Mouse (Mus musculus) hindbrain, embryonic 11.5 days (tissue): ENCODE data around the gene Vstm2b. TPM values are rescaled to one million over a fixed set of nuclear protein-coding genes. Genes with fewer than 3 reads are reported as not detected.

ENCODE experiments used
- ATAC-seq: fragments of 200-750 bp; cut with Nextera tagmentation; 2 replicates; pipeline ENCODE4 v1.8.0; 2017; ENCODE audit warnings: mild to moderate bottlenecking, moderate TSS enrichment, moderate library complexity; ENCODE audit not compliant: low FRiP score
- DNase-seq: peaks from one replicate; pipeline ENCODE4 v3.0.0-alpha.2; 2015; ENCODE audit warnings: low spot score
- H3K27ac ChIP-seq: fragments of 300-500 bp; sonication (generic); 2 replicates; pipeline ENCODE4 v1.5.1; 2014; ENCODE audit warnings: mild to moderate bottlenecking, low read depth, low read length
- H3K27me3 ChIP-seq: fragments of 300-500 bp; sonication (generic); 2 replicates; pipeline ENCODE4 v1.6.1; 2014; ENCODE audit warnings: mild to moderate bottlenecking, low read length, moderate library complexity, mixed read lengths; ENCODE audit not compliant: control insufficient read depth, insufficient read depth
- H3K36me3 ChIP-seq: fragments of 300-500 bp; sonication (generic); 2 replicates; pipeline ENCODE4 v1.6.1; 2014; ENCODE audit warnings: mild to moderate bottlenecking, low read length, moderate library complexity, mixed read lengths; ENCODE audit not compliant: control insufficient read depth, insufficient read depth
- H3K4me1 ChIP-seq: fragments of 300-500 bp; sonication (generic); replicated peaks from 2 replicates; pipeline ENCODE4 v1.6.1; 2014; ENCODE audit warnings: low read length, mixed read lengths; ENCODE audit not compliant: control insufficient read depth, insufficient read depth
- H3K4me2 ChIP-seq: fragments of 300-500 bp; sonication (generic); replicated peaks from 2 replicates; pipeline ENCODE4 v1.6.1; 2014; ENCODE audit warnings: mild to moderate bottlenecking, low read depth, low read length
- H3K4me3 ChIP-seq: fragments of 300-500 bp; sonication (generic); 2 replicates; pipeline ENCODE4 v1.5.1; 2014; ENCODE audit warnings: low read depth, low read length
- H3K9ac ChIP-seq: fragments of 300-500 bp; sonication (generic); 2 replicates; pipeline ENCODE4 v1.6.1; 2014; ENCODE audit warnings: low read depth, low read length
- H3K9me3 ChIP-seq: fragments of 300-500 bp; sonication (generic); 2 replicates; pipeline ENCODE4 v1.6.1; 2016; ENCODE audit warnings: low read length; ENCODE audit not compliant: control insufficient read depth
- WGBS: fragments of 180-500 bp; shearing (Covaris S2); extraction: QIAGEN DNeasy Blood & Tissue Kit; methylation state at CpG from one replicate; pipeline ENCODE4 v1.1.7; 2014; 5-methylcytosine and 5-hydroxymethylcytosine counted together
- polyA plus RNA-seq: library from polyadenylated mRNA; unstranded; fragments of >200 nt; fragmentation: Nextera tagmentation; extraction: Ambion mirVana; gene quantifications from 2 replicates; pipeline ENCODE4 v1.2.1, GENCODE M21; 2014

The Vstm2b gene
- polyA plus RNA-seq, 1 experiment from 2014 or later, result 12.8 TPM

DNA sequence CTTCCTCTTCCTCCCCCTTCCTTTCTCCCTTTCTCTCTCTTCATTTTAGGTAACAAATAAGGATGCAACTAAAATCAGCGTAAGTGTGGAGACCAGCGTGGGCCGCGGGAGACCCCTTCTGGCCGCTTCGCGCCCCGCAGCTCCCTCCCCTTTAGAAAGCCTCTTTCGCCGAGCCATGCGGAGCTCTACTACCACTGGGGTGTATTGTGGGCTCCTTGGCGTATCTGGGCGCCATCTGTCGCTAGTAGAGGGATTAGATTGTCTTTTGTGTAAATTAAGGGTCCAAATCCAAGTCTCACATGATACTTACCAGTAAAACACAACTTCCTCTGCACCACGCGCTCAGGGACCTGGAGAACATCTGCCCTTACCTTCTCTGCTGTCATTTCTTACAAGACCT, 3.1 kb downstream of the Vstm2b start:
- Histone ChIP-seq H3K27ac (no peak overlapping the region), H3K4me3 (no peak overlapping the region)
- WGBS, result 4% methylated on average over 16 of the region's 16 CpGs

DNA sequence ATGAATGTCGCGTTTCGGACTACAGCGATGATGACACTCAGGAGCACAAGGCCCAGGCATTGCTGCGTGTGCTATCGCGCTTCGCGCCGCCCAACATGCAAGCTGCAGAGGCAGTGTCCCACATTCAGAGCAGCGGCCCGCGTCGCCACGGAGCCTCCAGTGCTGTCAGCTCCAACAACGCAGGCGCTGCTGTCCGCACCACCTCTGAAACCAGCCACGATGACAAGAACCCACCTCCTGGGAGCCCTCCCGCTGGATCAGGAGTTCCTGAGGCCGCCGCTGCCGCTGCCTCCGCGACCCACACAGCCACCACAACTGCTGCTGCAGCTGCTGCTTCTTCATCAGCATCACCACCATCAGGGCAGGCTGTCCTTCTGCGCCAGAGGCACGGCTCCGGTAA, 4.4 kb downstream of the Vstm2b start:
- Histone ChIP-seq H3K4me2 (peak overlapping the region; percentile 52), H3K27ac (no peak overlapping the region), H3K4me1 (peaks cover 6% of the 10 kb centered on the region), H3K9me3 (no peaks in the 10 kb centered on the region), H3K4me3 (peak overlapping the region; percentile 27), H3K36me3 (no peaks in the 10 kb centered on the region), H3K27me3 (peaks cover 13% of the 10 kb centered on the region; the same call in 1 of the 2 replicates), H3K9ac (peak overlapping the region; percentile 54)
- ATAC-seq, result no peak
- DNase-seq, result peak; percentile 51
- 8% methylated on average over 28 of the region's 28 CpGs for WGBS

More for the DNA sequence above, 3.1 kb downstream of the Vstm2b start:
- Histone ChIP-seq H3K27me3 (peaks cover 17% of the 10 kb centered on the region; the same call in 1 of the 2 replicates), H3K9ac (no peak overlapping the region), H3K4me1 (peaks cover 6% of the 10 kb centered on the region), H3K36me3 (no peaks in the 10 kb centered on the region), H3K4me2 (peak overlapping the region; percentile 19), H3K9me3 (no peaks in the 10 kb centered on the region)
- peak; percentile 85 for DNase-seq
- ATAC-seq, result peak; percentile 71

DNA sequence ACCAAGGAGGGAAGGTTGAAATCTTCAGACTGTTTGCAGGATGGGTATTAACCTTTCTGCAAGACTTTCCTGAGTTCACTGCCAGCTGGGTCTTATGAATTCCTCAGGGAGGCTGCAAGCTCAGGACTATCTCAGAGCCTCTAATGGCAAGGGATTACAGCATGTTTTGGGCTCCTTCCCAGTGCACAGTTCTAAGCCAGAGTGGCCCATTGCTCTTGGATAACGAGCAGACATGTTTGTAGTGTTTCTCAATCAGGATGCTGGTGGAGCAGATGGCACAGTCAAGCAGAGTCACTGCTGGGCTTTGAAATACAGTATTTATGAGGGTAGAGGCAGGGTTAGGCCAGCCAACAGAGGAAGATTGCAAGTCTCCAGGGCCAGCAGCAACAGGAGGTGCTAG, 8.4 kb downstream of the Vstm2b start:
- Histone ChIP-seq H3K9me3 (no peaks in the 10 kb centered on the region), H3K4me1 (peaks cover 3% of the 10 kb centered on the region), H3K9ac (no peak overlapping the region), H3K4me2 (no peak overlapping the region), H3K4me3 (no peak overlapping the region), H3K36me3 (no peaks in the 10 kb centered on the region), H3K27ac (no peak overlapping the region), H3K27me3 (peaks cover 5% of the 10 kb centered on the region; the same call in 1 of the 2 replicates)
- ATAC-seq (no peak), DNase-seq (no peak)
- WGBS, result 86% methylated on average over 1 of the region's 1 CpGs

GRCm38 (mm10) chr7:40916761-40917160, 18.6 kb downstream of the Vstm2b start:
- no peaks in the 10 kb centered on the region for H3K27me3 ChIP-seq
- ATAC-seq, result no peak
- 96% methylated on average over 3 of the region's 3 CpGs for WGBS
- no peaks in the 10 kb centered on the region for H3K36me3 ChIP-seq
- H3K4me2 ChIP-seq, result no peak overlapping the region
- DNase-seq, result no peak
- no peaks in the 10 kb centered on the region for H3K4me1 ChIP-seq
- H3K9ac ChIP-seq, result no peak overlapping the region
- H3K4me3 ChIP-seq, result no peak overlapping the region
- H3K9me3 ChIP-seq, result no peaks in the 10 kb centered on the region
- no peak overlapping the region for H3K27ac ChIP-seq

- Histone ChIP-seq H3K27ac (no peak overlapping the region), H3K9me3 (no peaks in the 10 kb centered on the region), H3K27me3 (no peaks in the 10 kb centered on the region), H3K4me1 (no peaks in the 10 kb centered on the region), H3K36me3 (no peaks in the 10 kb centered on the region), H3K4me3 (no peak overlapping the region), H3K9ac (no peak overlapping the region), H3K4me2 (no peak overlapping the region)
- no peak for ATAC-seq
- 84% methylated on average over 2 of the region's 2 CpGs for WGBS
- DNase-seq, result no peak
Observed at GRCm38 (mm10) chr7:40920118-40920517, 22.0 kb downstream of the Vstm2b start.

- H3K27ac ChIP-seq, result no peak overlapping the region
- no peaks in the 10 kb centered on the region for H3K27me3 ChIP-seq
- H3K36me3 ChIP-seq, result no peaks in the 10 kb centered on the region
- no peak overlapping the region for H3K4me2 ChIP-seq
- H3K9me3 ChIP-seq, result no peaks in the 10 kb centered on the region
- no peak overlapping the region for H3K9ac ChIP-seq
- H3K4me3 ChIP-seq, result no peak overlapping the region
- WGBS, result 85% methylated on average over 6 of the region's 6 CpGs
- H3K4me1 ChIP-seq, result no peaks in the 10 kb centered on the region
- DNase-seq, result no peak
- no peak for ATAC-seq
Observed at GRCm38 (mm10) chr7:40921281-40921680, 23.2 kb downstream of the Vstm2b start.

GRCm38 (mm10) chr7:40922871-40923270, 24.7 kb downstream of the Vstm2b start:
- Histone ChIP-seq H3K4me3 (no peak overlapping the region), H3K9me3 (no peaks in the 10 kb centered on the region), H3K9ac (no peak overlapping the region), H3K36me3 (no peaks in the 10 kb centered on the region), H3K4me1 (no peaks in the 10 kb centered on the region), H3K27me3 (no peaks in the 10 kb centered on the region), H3K4me2 (no peak overlapping the region), H3K27ac (no peak overlapping the region)
- no peak for DNase-seq
- ATAC-seq, result no peak
- whole genome bisulfite sequencing, result 86% methylated on average over 4 of the region's 4 CpGs

- WGBS, result 93% methylated on average over 2 of the region's 2 CpGs
- Histone ChIP-seq H3K4me2 (no peak overlapping the region), H3K9me3 (no peaks in the 10 kb centered on the region), H3K27me3 (no peaks in the 10 kb centered on the region), H3K4me1 (no peaks in the 10 kb centered on the region), H3K27ac (no peak overlapping the region), H3K9ac (no peak overlapping the region), H3K36me3 (no peaks in the 10 kb centered on the region), H3K4me3 (no peak overlapping the region)
- DNase-seq (no peak), ATAC-seq (no peak)
Observed at GRCm38 (mm10) chr7:40928391-40928790, 30.3 kb downstream of the Vstm2b start.

- ATAC-seq (peak; percentile 53; the same call in 1 of the 2 replicates), DNase-seq (no peak)
- Histone ChIP-seq H3K4me2 (no peak overlapping the region), H3K27ac (no peak overlapping the region), H3K4me3 (no peak overlapping the region), H3K9ac (no peak overlapping the region), H3K36me3 (no peaks in the 10 kb centered on the region), H3K27me3 (no peaks in the 10 kb centered on the region), H3K4me1 (no peaks in the 10 kb centered on the region), H3K9me3 (no peaks in the 10 kb centered on the region)
- WGBS, result 57% methylated on average over 4 of the region's 4 CpGs
Observed at GRCm38 (mm10) chr7:40936617-40937212, 38.6 kb downstream of the Vstm2b start.
